Mouse (Mus musculus) neural tube, embryonic 14.5 days (tissue): ENCODE measurements around the gene Usp39. TPM values are rescaled to one million over a fixed set of nuclear protein-coding genes. Genes with fewer than 3 reads are reported as not detected.
A peak's percentile ranks its signal among the peaks of the same experiment; 100 is the strongest.

Source experiments
- ATAC-seq: fragments of 200-750 bp; cut with Nextera tagmentation; 2 replicates; pipeline ENCODE4 v1.8.0; 2017; ENCODE audit warnings: low read depth, mild to moderate bottlenecking, moderate TSS enrichment, moderate library complexity
- H3K27ac ChIP-seq: fragments of 300-500 bp; sonication (generic); 2 replicates; pipeline ENCODE4 v1.5.1; 2014; ENCODE audit warnings: low read depth, mild to moderate bottlenecking, control low read depth, low read length, moderate library complexity, mixed read lengths
- H3K27me3 ChIP-seq: fragments of 300-500 bp; sonication (generic); 2 replicates; pipeline ENCODE4 v1.6.1; 2014; ENCODE audit warnings: low read length; ENCODE audit not compliant: control insufficient read depth, insufficient read depth
- H3K36me3 ChIP-seq: fragments of 300-500 bp; sonication (generic); 2 replicates; pipeline ENCODE4 v1.6.1; 2014; ENCODE audit warnings: low read length, mixed read lengths; ENCODE audit not compliant: control insufficient read depth, insufficient read depth
- H3K4me1 ChIP-seq: fragments of 300-500 bp; sonication (generic); 2 replicates; pipeline ENCODE4 v1.6.1; 2014; ENCODE audit warnings: low read length; ENCODE audit not compliant: control insufficient read depth, insufficient read depth
- H3K4me2 ChIP-seq: fragments of 300-500 bp; sonication (generic); 2 replicates; pipeline ENCODE4 v1.6.1; 2014; ENCODE audit warnings: mild to moderate bottlenecking, low read depth, low read length, control low read depth
- H3K4me3 ChIP-seq: fragments of 300-500 bp; sonication (generic); 2 replicates; pipeline ENCODE4 v1.5.1; 2014; ENCODE audit warnings: low read depth, low read length, control low read depth, mixed read lengths
- H3K9ac ChIP-seq: fragments of 300-500 bp; sonication (generic); replicated peaks from 2 replicates; pipeline ENCODE4 v1.6.1; 2014; ENCODE audit warnings: low read depth, mild to moderate bottlenecking, control low read depth, low read length, mixed read lengths
- H3K9me3 ChIP-seq: fragments of 300-500 bp; sonication (generic); 2 replicates; pipeline ENCODE4 v1.6.1; 2016; ENCODE audit warnings: low read length; ENCODE audit not compliant: control insufficient read depth
- WGBS: fragments of 180-500 bp; shearing (Covaris S2); extraction: QIAGEN DNeasy Blood & Tissue Kit; methylation state at CpG from one replicate; pipeline ENCODE4 v1.1.7; 2014; 5-methylcytosine and 5-hydroxymethylcytosine counted together
- polyA plus RNA-seq: library from polyadenylated mRNA; unstranded; fragments of >200 nt; fragmentation: Nextera tagmentation; extraction: Ambion mirVana; gene quantifications from 2 replicates; pipeline ENCODE4 v1.2.1, GENCODE M21; 2014

Gene Usp39
- polyA plus RNA-seq, 1 experiment from 2014 or later: 45.3 TPM

GRCm38 (mm10) chr6:72348411-72348810 lies 3.4 kb upstream of the Usp39 start:
- WGBS: 85% methylated on average over 10 of the region's 10 CpGs
- no peak for ATAC-seq
- Histone ChIP-seq H3K36me3 (peaks cover 7% of the 10 kb centered on the region; the same call in 1 of the 2 replicates), H3K27ac (no peak overlapping the region), H3K27me3 (peaks cover 3% of the 10 kb centered on the region), H3K4me3 (peak overlapping the region; percentile 81; the same call in 1 of the 2 replicates), H3K4me1 (peaks cover 19% of the 10 kb centered on the region), H3K4me2 (peak overlapping the region; percentile 86), H3K9me3 (no peaks in the 10 kb centered on the region), H3K9ac (0 out of 2 replicates have a peak overlapping the region, but pooled peaks have one; percentile 93)

DNA sequence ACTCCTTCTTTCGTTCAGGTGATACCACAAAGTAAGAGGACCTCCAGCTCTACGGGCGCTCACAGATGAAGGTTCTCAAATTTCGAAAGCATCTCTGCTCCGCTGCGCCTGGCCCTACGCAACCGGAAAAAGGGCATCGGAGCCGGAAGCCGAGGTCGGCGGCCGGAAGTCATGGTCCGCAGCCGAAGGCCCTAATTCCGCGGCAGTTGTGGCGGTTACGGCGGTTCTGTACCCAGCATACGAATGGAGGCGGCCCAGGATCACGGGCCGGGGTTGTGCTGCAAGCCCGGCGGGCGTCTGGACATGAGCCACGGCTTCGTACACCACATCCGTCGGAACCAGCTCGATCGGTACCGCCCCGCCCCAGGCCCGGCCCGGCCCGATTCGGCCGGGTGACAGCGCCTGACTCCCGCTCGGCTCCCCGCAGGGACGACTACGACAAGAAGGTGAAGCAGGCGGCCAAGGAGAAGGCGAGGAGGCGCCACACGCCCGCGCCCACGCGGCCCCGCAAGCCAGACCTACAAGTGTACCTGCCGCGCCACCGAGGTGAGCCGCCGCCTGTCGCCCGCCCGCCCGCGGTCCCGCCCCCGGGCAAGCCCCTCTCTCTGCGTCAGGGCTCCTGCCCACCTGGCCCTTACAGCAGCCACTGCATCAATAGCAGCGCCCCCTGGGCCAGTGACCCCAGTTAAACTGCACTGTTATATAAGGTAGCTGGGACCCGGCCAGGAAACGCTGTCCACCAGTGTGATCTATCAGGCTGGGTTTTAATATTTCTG lies 2.4 kb upstream of the Usp39 start, which contains the start of gene 0610030E20Rik:
TSS of gene 0610030E20Rik (plus strand) at position 152 of the 776 bp plus-strand sequence.
- H3K27me3 ChIP-seq: peaks cover 3% of the 10 kb centered on the region
- peak within 1 kb of the TSS; percentile 93 for H3K9ac ChIP-seq
- peak within 1 kb of the TSS; percentile 86 for H3K4me2 ChIP-seq
- no peaks in the 10 kb centered on the region for H3K9me3 ChIP-seq
- H3K27ac ChIP-seq: peak within 1 kb of the TSS; percentile 87
- H3K36me3 ChIP-seq: peaks cover 7% of the 10 kb centered on the region; the same call in 1 of the 2 replicates
- whole genome bisulfite sequencing: under 1% methylated on average over 72 of the region's 72 CpGs
- H3K4me3 ChIP-seq: peak within 1 kb of the TSS; percentile 81
- ATAC-seq: peak; percentile 72
- peaks cover 19% of the 10 kb centered on the region for H3K4me1 ChIP-seq

GRCm38 (mm10) chr6:72346261-72346660 lies 1.3 kb upstream of the Usp39 start:
- ATAC-seq: no peak
- 90% methylated on average over 4 of the region's 4 CpGs for WGBS

DNA sequence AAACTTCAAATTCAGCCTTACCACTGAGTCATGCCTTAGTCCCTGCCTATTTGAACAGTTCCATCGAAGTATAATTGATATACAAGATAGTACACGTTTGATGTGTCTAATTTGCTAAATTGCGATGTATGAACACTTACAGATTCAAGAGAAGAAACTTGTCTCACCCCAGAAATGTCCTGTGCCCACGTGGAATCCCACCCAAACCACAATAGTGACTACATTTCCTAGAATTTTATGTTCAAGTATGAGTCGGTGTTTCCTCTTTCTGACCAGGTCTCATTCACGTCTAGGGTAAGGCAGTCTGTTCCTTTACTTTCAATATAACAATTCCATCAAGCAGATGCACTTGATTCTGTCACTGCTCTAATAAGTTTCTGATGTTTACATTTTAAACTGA lies 649 bp upstream of the Usp39 start:
- no peak overlapping the region for H3K27ac ChIP-seq
- H3K4me3 ChIP-seq: peak overlapping the region; percentile 84
- no peaks in the 10 kb centered on the region for H3K9me3 ChIP-seq
- peaks cover 7% of the 10 kb centered on the region; the same call in 1 of the 2 replicates for H3K36me3 ChIP-seq
- 0 out of 2 replicates have a peak, but pooled peaks have one; percentile 0 for ATAC-seq
- no peak overlapping the region for H3K9ac ChIP-seq
- H3K4me2 ChIP-seq: peak overlapping the region; percentile 92
- peaks cover 19% of the 10 kb centered on the region for H3K4me1 ChIP-seq
- WGBS: 52% methylated on average over 6 of the region's 6 CpGs
- peaks cover 3% of the 10 kb centered on the region for H3K27me3 ChIP-seq

More at GRCm38 (mm10) chr6:72346261-72346660, 1.3 kb upstream of the Usp39 start:
- Histone ChIP-seq H3K4me3 (peak overlapping the region; percentile 81; the same call in 1 of the 2 replicates), H3K27ac (no peak overlapping the region), H3K36me3 (peaks cover 7% of the 10 kb centered on the region; the same call in 1 of the 2 replicates), H3K9ac (no peak overlapping the region), H3K9me3 (no peaks in the 10 kb centered on the region), H3K4me2 (peak overlapping the region; percentile 86; the same call in 1 of the 2 replicates), H3K27me3 (peaks cover 3% of the 10 kb centered on the region), H3K4me1 (peaks cover 19% of the 10 kb centered on the region)

DNA sequence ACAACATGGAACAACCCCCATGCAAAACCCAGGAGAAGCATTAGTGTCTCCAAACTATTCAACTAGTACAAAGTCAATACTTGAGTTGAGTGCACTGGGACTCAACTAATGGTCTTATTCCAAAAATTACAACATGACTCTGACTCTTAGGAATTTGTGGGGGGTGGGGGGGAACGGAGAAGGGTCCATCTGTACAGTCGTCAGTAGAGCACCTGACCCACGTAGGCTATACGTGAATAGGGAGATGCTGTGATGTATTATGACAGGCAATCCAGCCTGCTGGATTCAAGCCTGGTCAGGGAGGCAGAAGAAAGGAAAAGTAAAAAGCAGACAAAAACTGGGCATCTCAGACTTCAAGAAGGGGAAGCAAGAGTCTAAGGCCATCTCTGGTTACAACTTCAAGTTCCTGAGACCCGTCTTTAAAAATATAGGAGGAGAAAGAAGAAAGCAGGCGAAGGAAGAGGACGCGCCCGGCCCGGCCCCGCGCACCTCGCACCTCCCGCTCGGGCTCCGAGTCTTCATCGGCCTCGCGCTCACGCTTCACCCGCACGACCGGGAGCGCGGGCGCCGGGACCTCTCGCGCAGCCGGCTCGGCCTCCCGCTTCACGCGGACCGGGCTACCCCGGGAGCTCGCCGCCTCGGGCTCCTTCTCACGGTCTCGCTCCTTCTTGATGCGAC lies 449 bp downstream of the Usp39 start:
- Histone ChIP-seq H3K27me3 (peaks cover 3% of the 10 kb centered on the region), H3K9me3 (no peaks in the 10 kb centered on the region), H3K4me3 (peak overlapping the region; percentile 84), H3K27ac (peak overlapping the region; percentile 63), H3K4me2 (peak overlapping the region; percentile 92), H3K4me1 (peaks cover 19% of the 10 kb centered on the region), H3K36me3 (0 out of 2 replicates have a peak, but pooled peaks cover 4% of the 10 kb centered on the region), H3K9ac (peak overlapping the region; percentile 81)
- no peak for ATAC-seq
- under 1% methylated on average over 17 of the region's 42 CpGs for WGBS

DNA sequence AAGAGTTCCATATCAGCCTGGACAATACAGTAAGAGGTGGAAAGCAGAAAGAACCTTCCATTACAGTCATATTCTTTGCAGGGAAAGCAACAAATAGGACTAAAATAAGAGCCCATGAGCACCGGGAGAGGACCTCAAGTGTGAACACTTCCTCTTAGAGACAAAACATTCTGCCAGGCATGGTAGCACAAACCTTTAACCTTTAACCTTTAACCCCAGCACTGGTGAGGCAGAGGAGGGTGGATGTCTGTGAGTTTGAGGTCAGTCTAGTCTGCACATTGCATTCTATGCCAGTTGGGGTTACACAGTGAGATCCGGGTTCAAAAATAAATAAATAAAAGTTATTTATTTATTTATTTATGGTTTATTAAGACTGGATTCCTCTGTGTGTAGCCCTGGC lies 4.5 kb downstream of the Usp39 start:
- H3K4me1 ChIP-seq: peaks cover 8% of the 10 kb centered on the region
- H3K4me2 ChIP-seq: no peak overlapping the region
- WGBS: 62% methylated on average over 2 of the region's 2 CpGs
- no peaks in the 10 kb centered on the region for H3K27me3 ChIP-seq
- H3K36me3 ChIP-seq: peaks cover 21% of the 10 kb centered on the region
- no peak overlapping the region for H3K9ac ChIP-seq
- no peak overlapping the region for H3K4me3 ChIP-seq
- no peak overlapping the region for H3K27ac ChIP-seq
- H3K9me3 ChIP-seq: no peaks in the 10 kb centered on the region
- ATAC-seq: no peak

- Histone ChIP-seq H3K4me1 (no peaks in the 10 kb centered on the region), H3K9me3 (no peaks in the 10 kb centered on the region), H3K27me3 (no peaks in the 10 kb centered on the region), H3K4me3 (no peak overlapping the region), H3K9ac (no peak overlapping the region), H3K36me3 (peaks cover 54% of the 10 kb centered on the region), H3K27ac (no peak overlapping the region), H3K4me2 (no peak overlapping the region)
- no peak for ATAC-seq
- WGBS: 74% methylated on average over 5 of the region's 5 CpGs
These were observed 11.9 kb downstream of the Usp39 start for GRCm38 (mm10) chr6:72333111-72333510.

DNA sequence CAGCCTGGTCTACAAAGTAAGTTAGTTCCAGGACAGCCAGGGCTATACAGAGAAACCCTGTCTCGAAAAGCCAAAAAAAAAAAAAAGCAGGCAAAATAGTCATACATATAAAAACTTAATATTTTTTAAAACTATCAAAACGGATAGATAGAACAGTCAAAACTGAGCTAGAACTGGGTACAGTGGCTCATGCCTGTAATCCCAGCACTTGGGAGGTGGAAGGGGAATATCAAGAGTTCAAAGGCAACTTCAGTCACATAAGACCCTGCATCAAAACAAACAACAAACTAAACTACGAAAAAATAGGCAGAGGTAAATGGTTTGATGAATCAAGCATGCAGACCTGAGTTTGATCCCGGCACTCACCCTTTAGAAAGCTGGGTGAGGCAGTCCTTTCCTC lies 14.9 kb downstream of the Usp39 start:
- no peak overlapping the region for H3K9ac ChIP-seq
- peaks cover 50% of the 10 kb centered on the region for H3K36me3 ChIP-seq
- no peak overlapping the region for H3K4me3 ChIP-seq
- H3K9me3 ChIP-seq: no peaks in the 10 kb centered on the region
- H3K27ac ChIP-seq: no peak overlapping the region
- H3K4me2 ChIP-seq: no peak overlapping the region
- no peak for ATAC-seq
- no peaks in the 10 kb centered on the region for H3K4me1 ChIP-seq
- WGBS: 92% methylated on average over 4 of the region's 4 CpGs
- no peaks in the 10 kb centered on the region for H3K27me3 ChIP-seq

DNA sequence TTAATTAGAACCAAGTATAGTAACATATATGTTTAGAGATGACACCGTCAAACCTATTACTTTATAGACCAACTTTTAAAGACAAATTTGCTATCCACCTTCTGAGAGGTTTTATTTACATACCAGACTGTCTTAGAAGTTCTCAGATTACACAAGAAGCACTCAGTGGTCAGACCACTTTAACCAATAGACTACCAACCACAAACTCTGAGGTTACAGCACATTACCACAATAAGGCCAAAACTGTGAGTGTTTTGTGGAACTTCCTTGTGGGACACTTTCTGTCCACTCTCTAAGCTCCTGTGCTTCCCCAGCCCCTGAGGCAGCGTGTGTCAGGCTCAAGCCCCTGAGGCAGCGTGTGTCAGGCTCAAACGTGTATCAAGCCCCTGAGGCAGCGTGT lies 16.0 kb downstream of the Usp39 start:
- Histone ChIP-seq H3K9ac (no peak overlapping the region), H3K4me1 (no peaks in the 10 kb centered on the region), H3K4me2 (no peak overlapping the region), H3K36me3 (peaks cover 50% of the 10 kb centered on the region), H3K4me3 (no peak overlapping the region), H3K9me3 (no peaks in the 10 kb centered on the region), H3K27ac (no peak overlapping the region), H3K27me3 (no peaks in the 10 kb centered on the region)
- WGBS: 98% methylated on average over 5 of the region's 5 CpGs
- no peak for ATAC-seq
